Mouse (Mus musculus): ENCODE data around the gene Iqcb1.

DNA sequence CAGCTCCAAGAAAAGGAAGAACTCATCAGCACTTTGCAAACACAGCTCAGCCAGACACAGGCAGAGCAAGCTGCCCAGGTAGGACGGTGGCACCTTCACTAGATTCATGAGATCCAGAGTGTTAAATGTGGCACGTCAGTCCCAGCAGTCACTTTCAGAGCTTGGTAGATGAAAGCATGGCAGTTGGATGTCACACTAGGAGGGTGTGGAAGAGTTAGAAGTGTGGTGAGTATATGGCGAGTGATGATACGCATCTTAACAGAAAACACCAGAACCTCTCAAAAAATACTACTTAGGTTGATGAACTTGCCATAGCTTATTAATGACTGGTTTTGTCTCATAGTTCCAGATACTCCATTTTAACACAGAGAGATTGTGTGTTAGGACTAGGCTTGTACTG, 63.2 kb downstream of the Iqcb1 start:
- TF ChIP-seq CTCF (IDR thresholded peaks at IDR 0.05) (no peak), EP300 (IDR thresholded peaks at IDR 0.05) (no peak)

All from lung, postnatal 0 days (tissue).